Mouse (Mus musculus) left cerebral cortex, adult 18-20 months (tissue): Measurements from ENCODE around the gene Zfp746. TPM values are rescaled to one million over a fixed set of nuclear protein-coding genes. Genes with fewer than 3 reads are reported as not detected.

Experiments used
- DNase-seq, 2 experiments: peaks; one replicate each; pipeline ENCODE4 v3.0.0; 2021 to 2022; ENCODE audit warnings: low spot score in 2 of 2, mixed read lengths in 1 of 2
- microRNA-seq, 2 experiments: library from miRNA; unstranded; fragments of <30 nt; microRNA quantifications; one replicate each; pipeline ENCODE4 v1.2.0; 2021
- total RNA-seq, 2 experiments: library from RNA; stranded (reverse); gene quantifications; 2 replicates each; pipeline ENCODE4 v1.2.3; 2021

Gene Zfp746
- total RNA-seq, 2 experiments from 2014 or later, result 30.1 to 30.9 TPM

DNA sequence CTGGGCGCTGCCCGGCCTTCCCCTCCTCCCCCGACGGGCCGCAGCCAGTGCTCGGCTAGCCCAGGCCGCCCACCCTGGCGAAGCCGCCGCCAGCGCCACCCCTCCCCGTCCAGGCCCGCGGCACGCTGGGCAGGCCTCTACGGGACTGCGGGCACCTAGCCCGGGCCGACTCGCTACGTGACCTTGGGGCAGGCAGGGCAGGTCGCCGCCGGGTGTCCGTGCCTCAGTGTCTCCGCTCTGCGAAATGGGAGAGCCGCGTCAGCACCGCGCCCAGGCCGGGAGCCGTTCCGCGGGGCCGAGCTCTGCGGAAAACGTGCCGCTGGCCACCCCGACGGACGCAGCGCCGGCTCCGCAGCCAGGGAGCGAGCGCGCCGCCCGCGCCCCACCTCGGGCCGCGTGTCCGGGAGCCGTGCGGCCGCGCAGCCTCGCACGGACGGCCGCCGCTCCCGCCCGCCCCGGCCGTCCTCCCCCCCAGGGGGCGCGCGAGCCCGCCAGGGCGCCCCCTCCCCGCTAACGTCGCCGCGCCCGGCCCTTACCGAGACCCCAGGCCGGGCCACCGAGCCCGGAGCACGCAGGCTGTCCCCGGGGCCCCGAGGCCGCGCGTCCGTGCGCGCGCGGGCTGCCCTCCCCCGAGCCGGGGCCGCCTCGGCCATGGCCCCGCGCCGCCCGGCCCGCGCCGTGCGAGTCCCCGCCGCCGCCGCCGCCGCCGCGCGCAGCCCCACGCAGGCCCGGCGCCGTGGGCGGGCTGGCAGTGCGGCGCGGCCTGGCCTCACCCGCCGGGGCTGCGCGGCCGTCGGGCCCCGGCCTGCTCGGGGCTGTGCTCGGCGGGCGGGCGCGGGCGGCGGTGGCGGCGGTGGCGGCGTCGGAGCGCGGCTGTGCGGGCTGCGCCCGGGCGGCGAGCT is 38.7 kb downstream of the Zfp746 start:
- DNase-seq, result peak in 1 of 2 experiments; percentile 20

DNA sequence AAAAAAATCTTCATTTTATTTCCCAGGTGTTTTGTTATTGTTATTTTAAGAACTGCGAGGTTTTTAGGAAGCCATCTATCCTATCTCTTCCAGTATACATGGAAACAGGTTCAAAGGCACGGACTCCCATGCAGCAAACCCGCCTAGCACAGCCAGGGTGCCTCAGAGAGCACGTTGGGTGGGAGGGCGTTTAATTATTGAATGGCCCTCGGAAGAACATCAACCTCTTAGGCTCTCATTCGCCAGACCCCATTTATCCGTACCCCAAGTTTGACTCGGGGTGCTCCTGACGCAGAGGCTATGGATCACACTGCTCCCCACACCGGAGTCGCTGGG is 39.3 kb downstream of the Zfp746 start:
- DNase-seq, result no peak

DNA sequence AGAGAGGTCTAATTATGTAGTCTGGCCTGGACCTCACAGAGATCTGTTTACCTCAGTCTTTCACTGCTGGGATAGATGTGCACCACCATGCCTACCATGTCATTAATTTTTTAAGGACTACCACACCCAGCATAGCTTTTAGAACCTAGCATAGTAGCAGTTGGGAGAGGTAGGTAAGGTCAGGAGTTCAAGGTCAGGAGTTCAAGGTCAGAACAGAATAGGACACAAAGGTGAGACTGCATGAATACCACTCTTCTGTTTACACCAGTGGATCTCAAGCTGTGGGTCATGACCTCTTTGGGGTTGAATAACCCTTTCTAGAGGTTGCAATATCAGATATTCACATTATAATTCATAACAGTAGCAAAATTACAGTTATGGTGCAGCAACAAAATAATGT is 53.7 kb downstream of the Zfp746 start:
- DNase-seq, result no peak

DNA sequence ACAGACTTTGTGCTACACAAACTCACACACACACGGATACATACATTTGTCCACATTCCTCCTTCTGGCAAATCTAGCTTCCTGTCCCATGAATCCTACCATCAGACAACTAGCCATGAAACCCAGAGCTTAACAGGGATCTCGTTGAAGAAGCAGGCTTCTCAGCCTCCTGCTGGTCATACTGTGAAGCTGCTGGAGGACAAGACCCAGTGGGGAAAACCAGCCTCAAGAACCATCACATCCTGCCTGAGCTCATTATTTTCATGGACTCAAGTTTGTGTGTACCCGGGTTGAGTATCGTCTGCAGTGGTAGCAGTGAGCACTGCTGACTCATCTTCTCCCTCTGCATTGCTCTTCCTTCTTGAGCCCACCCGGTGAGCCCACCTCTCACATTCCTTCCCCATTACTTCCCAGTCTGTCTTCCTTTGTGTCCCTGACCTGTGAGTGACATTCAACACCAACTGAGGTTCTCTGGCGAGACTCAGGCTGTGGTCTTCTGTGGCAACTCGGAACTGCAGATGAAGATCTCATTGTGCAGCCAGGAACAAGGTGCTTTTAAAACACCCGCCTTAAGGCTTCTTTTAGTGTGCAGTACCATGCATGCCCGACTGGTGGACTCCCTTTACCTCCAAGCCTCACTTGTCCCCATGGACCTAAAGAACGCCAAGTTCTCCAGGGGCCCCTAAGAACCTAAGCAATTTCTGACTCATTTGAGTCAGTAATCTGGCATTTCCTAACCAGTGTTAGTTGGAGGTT is 60.3 kb downstream of the Zfp746 start:
- DNase-seq, result no peak

DNA sequence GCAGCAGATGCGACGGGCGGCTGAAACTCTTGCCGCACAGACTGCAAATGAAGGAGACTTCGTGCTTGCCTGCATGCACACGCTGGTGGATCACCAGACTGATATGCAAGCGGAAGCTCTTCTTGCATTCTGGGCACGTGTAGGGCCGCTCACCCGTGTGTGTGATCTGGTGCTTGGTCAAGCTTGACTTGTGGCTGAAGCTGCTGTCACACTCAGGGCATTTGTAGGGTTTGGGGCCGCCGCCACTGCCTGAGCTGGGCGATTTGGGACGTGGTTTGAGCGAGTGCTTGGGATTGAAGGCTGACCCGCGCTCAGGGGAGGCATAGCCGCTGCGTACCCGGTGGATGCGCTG is 61.4 kb downstream of the Zfp746 start:
- no peak for DNase-seq

DNA sequence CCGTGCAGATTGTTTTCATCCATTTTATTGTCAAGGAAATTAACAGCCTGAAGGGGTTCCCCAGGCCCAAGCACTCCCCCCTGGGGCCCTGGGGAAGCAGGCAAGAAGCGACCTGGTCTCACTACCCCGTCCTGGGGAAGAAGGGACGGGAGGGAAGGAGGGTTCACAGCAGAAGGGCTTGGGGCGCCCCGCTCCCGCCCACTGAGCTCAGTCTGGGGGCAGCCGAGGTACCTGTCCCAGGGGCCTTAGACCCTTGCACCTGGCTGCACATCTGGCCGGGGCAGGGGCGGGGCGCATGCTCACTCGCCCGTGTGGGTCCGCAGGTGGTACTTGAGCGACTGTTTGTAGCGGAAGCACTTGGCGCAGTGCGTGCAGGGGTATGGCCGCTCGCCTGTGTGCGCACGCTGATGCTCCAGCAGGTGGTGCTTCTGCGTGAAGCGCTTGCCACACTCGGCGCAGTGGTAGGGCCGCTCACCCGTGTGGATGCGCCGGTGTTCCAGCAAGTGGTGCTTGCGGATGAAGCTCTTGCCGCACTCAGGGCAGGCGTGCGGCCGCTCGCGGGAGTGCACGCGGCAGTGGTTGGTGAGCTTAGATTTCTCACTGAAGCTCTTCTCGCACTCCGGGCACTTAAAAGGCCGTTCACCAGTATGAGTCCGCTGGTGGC is 61.9 kb downstream of the Zfp746 start:
- peak in 1 of 2 experiments; percentile 13 for DNase-seq

DNA sequence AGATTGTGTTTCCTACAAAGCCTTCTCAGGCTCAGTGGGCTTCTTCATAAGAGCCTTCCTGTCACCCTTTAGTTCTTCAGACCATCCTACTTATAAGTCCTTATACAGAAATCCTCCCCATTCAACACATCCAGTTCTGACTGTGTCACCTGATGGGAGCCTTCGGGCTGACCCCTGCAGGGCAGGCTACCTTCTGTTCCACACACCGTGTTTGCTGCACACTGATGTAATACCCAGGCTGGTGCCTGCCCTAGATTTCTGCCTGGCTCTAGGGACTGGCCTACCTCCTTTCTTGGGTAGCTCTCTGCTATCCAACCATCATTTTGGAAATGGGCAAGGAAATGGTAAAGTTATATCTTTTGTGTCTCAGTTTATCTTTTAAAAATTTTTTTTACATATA is 63.7 kb downstream of the Zfp746 start:
- no peak for DNase-seq

DNA sequence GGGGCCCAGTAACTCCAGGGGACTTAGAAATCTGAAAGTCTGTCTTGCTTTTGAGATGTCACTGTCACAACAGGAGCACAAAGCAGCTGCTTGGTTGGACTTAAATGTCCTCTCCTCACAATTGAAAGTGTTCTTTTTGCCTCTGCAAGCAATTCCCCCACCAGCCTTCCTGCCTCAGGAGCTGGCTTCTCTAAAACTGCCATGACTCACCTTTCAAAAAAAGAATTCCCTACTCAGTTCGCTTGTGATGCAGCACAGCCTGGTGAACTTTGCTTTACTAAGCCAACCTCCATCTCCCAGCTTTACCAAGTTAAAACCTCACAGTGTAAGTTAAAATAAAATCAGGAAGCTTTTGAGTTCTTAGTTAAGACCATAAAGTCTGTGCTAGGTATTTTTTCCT is 64.7 kb downstream of the Zfp746 start:
- peak in 1 of 2 experiments; percentile 21 for DNase-seq

DNA sequence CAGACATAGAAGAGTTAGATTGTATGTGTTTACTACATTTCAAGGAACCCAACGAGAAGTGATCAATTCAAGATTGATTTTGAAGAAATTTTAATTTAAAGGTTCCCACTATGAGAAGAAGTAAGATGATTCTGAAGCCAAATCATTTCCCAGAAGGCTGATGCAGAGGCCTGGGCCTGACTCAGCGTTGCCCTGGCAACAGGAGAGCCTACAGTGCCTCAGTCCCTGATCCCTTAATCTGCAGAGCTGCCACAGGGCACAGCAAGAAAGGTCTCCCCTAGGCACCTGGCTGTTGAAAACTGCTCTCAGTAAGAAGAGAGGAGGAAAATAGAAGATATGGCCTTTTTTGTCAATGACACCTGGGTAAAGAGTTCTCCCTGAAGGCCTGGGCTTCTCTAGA is 66.4 kb downstream of the Zfp746 start:
- DNase-seq, result peak; percentile 42 to 53

DNA sequence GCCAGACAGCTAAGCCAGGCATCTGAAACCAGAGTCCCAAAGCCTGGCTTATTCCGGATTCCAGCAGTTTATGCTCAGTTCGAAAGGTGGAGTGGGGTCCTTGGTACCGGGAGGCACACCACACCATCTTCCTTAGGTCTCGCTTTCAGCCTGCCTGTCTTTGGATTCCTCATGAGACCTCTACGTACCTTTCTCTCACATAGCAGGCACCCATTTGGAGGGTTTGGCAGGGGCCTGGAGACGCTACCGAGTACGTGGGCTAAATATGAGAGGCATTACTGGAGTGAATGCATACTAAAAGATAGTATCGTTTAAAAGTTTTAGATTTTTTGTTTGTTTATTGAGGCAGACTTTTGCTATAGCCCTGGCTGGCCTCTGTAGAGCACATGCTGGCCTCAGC is 69.6 kb downstream of the Zfp746 start:
- no peak for DNase-seq

DNA sequence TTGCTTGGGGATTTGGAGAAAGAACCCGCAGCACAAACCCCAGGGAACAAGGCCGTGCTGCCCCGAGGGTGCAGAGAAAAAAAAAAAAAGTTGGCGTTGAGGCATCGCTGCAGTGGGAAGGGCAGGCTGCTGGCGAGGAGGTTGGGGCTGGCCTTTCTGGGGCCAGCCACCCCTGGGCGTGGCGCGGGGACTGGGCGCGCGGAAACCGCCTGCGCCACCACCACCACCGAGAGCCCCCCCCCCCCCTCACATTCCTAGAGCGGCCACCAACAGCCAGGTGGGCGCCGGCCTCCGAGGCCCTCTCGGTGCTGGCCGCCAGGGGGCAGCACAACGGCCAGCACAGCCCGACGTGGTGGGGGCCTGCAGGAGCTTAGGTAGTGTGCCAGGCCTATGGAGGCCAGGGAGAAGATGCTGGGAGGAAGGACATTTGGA is 70.3 kb downstream of the Zfp746 start:
- DNase-seq, result peak; percentile 40 to 61

Small RNA genes lying within 50 kb of the gene (microRNA-seq; reads per million reads assigned to microRNA genes)
- gene Gm24563, result 0 reads per million in 2 experiments

Other genes starting within 250 kb of the Zfp746 start
- gene Zfp282, start 209.4 kb downstream of the Zfp746 start, total RNA-seq, result 10 to 100 TPM; 10.5 to 11.1 TPM
- gene Zfp212, start 166.1 kb downstream of the Zfp746 start, total RNA-seq, result 10 to 100 TPM; 17.0 to 18.3 TPM
- gene Zfp956, start 133.2 kb downstream of the Zfp746 start, total RNA-seq, result 10 to 100 TPM; 19.6 to 20.2 TPM
- 10 to 100 TPM; 35.3 to 36.3 TPM for gene Zfp777, start 37.7 kb downstream of the Zfp746 start, total RNA-seq